Mouse (Mus musculus): Measurements from ENCODE around the gene Glud1. TPM values are rescaled to one million over a fixed set of nuclear protein-coding genes. Genes with fewer than 3 reads are reported as not detected.
"Not testable (repeated sequence)": the region's sequence is repeated elsewhere in the genome, so short reads cannot be mapped to it uniquely, and the experiment has no call there.

Gene Glud1
- polyA plus RNA-seq, 1 experiment from 2014 or later, result 134 TPM

DNA sequence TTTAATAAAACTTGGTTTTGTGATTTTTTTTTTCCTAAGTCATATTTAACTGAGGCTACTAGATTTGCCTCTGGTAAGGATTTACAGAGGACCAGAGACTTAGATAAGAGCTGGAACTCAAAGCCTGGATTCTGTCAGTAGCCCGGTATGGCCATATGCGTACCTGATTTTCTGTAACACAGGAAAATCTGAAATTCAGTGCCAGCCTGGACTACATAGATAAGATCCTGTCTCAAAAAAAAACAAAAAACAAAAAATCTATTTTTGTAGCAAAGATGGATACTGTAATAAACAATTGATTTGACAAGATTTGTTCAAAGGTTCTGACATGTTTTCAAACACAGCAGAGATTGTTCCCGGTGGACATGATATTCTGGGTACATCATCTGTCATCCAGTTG, 3.1 kb downstream of the Glud1 start:
- WGBS, result 87% methylated on average over 3 of the region's 3 CpGs
- no peak overlapping the region for H3K9ac ChIP-seq (replicated peaks)
- no peak for ATAC-seq (ENCODE audit: low FRiP score)
- H3K36me3 ChIP-seq, result peaks cover 4% of the 10 kb centered on the region; the same call in 1 of the 2 replicates
- peaks cover 36% of the 10 kb centered on the region for H3K4me1 ChIP-seq
- peak overlapping the region; percentile 97; the same call in 1 of the 2 replicates for H3K4me3 ChIP-seq (replicated peaks)
- H3K27ac ChIP-seq (replicated peaks), result no peak overlapping the region
- H3K27me3 ChIP-seq (replicated peaks), result no peaks in the 10 kb centered on the region
- H3K4me2 ChIP-seq, result peak overlapping the region; percentile 77
- H3K9me3 ChIP-seq (replicated peaks), result no peaks in the 10 kb centered on the region

- H3K9me3 ChIP-seq (replicated peaks); ATAC-seq (ENCODE audit: low FRiP score); H3K36me3 ChIP-seq; H3K9ac ChIP-seq (replicated peaks); H3K27ac ChIP-seq (replicated peaks); H3K27me3 ChIP-seq (replicated peaks): not testable (repeated sequence)
- H3K4me2 ChIP-seq, result peak overlapping the region; percentile 77
- peak overlapping the region; percentile 97; the same call in 1 of the 2 replicates for H3K4me3 ChIP-seq (replicated peaks)
- WGBS, result 93% methylated on average over 8 of the region's 8 CpGs
- H3K4me1 ChIP-seq, result peaks cover 35% of the 10 kb centered on the region
Observed at GRCm38 (mm10) chr14:34314383-34314782, 3.9 kb downstream of the Glud1 start.

DNA sequence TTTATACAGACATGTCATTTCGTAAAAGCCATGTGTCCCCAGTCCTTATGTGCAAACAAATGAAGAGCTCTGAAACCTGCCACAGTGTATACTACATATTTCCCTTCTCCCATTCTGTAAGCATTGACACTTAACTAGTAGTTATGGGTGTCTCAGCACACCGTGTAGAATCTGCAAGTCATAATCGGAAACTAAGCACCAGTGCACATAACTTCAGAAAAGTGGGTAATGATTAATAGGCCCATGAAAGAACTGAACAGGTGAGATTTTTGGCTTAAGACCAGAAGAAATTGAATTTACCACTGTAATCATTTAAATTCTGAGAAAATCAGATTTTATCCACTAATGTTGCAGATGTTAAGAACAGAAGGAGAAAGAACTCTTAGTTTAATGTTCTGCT, 4.3 kb downstream of the Glud1 start:
- Histone ChIP-seq H3K4me1 (peaks cover 33% of the 10 kb centered on the region), H3K36me3 (peaks cover 9% of the 10 kb centered on the region), H3K27me3 (replicated peaks) (no peaks in the 10 kb centered on the region), H3K4me3 (replicated peaks) (no peak overlapping the region), H3K9me3 (replicated peaks) (no peaks in the 10 kb centered on the region), H3K4me2 (peak overlapping the region; percentile 77), H3K9ac (replicated peaks) (no peak overlapping the region), H3K27ac (replicated peaks) (no peak overlapping the region)
- 81% methylated on average over 3 of the region's 3 CpGs for WGBS
- ATAC-seq (ENCODE audit: low FRiP score), result no peak

DNA sequence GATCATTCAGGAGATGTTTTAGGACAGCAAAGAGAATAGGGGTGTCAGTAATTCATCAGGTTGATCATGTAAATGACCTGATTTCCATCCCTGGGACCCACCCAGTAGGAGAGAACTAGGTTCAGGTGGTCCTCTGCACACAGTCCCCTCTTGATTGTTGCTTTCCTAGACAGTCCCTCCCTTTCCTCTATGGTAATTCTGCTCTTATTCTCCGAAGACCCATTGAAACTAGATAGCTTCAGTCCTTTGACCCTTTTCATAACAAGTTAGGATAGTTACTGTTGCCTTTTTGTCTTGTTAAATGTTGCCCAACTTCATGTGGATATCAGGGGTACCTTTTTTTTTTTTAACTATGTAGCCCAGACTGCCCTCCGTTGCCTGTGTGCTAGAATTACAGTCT, 5.8 kb downstream of the Glud1 start:
- Histone ChIP-seq H3K27me3 (replicated peaks) (no peaks in the 10 kb centered on the region), H3K4me2 (no peak overlapping the region), H3K27ac (replicated peaks) (no peak overlapping the region), H3K9ac (replicated peaks) (no peak overlapping the region), H3K4me1 (peaks cover 30% of the 10 kb centered on the region), H3K4me3 (replicated peaks) (no peak overlapping the region), H3K36me3 (peaks cover 20% of the 10 kb centered on the region), H3K9me3 (replicated peaks) (no peaks in the 10 kb centered on the region)
- no peak for ATAC-seq (ENCODE audit: low FRiP score)
- WGBS, result 92% methylated on average over 2 of the region's 2 CpGs

DNA sequence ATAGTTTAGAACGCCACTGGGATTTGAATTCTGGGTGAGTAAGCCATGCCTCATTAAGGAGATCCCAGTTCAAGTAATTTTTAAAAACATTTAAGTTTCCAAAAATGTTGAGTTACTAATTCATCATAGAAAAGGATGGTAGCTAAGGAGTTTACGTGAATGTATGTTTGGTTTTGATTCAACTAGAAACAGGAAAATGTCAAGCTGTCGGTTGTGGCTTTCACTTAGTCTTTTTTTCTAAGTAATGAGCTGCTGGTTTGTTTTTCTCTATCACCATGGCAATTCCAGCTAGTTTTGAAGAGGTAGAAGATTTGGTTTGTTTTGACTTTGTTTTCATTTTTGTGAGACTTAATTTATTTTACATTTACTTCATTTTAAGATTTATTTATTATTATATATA, 6.9 kb downstream of the Glud1 start:
- H3K36me3 ChIP-seq, result peaks cover 23% of the 10 kb centered on the region
- H3K4me1 ChIP-seq, result peaks cover 25% of the 10 kb centered on the region
- WGBS, result 87% methylated on average over 3 of the region's 3 CpGs
- H3K9ac ChIP-seq (replicated peaks), result no peak overlapping the region
- H3K4me3 ChIP-seq (replicated peaks), result no peak overlapping the region
- no peak overlapping the region for H3K4me2 ChIP-seq
- H3K27me3 ChIP-seq (replicated peaks), result no peaks in the 10 kb centered on the region
- no peak for ATAC-seq (ENCODE audit: low FRiP score)
- no peaks in the 10 kb centered on the region for H3K9me3 ChIP-seq (replicated peaks)
- no peak overlapping the region for H3K27ac ChIP-seq (replicated peaks)

DNA sequence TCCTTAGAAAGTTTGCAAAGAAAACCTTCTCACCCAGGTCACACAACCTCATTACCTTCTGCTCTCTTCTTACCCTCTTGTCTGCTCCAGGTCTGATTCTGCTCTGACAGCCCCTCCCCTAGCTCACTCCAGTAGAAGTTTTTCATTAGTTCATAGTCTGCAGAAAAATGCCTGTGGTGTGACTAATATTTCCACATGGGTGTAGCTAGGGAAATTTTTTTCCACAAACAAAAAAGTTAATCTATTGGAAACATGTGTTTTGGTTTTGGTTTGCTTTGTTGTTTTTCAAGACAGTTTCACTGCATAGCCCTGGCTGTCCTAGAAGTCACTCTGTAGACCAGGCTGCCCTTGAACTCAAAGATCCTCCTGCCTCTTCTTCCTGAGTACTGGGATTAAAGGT, 7.6 kb downstream of the Glud1 start:
- no peak overlapping the region for H3K27ac ChIP-seq (replicated peaks)
- no peaks in the 10 kb centered on the region for H3K27me3 ChIP-seq (replicated peaks)
- no peaks in the 10 kb centered on the region for H3K9me3 ChIP-seq (replicated peaks)
- no peak for ATAC-seq (ENCODE audit: low FRiP score)
- H3K36me3 ChIP-seq, result peaks cover 26% of the 10 kb centered on the region
- no peak overlapping the region for H3K4me3 ChIP-seq (replicated peaks)
- no peak overlapping the region for H3K4me2 ChIP-seq
- H3K9ac ChIP-seq (replicated peaks), result no peak overlapping the region
- peaks cover 19% of the 10 kb centered on the region for H3K4me1 ChIP-seq

GRCm38 (mm10) chr14:34323576-34324085, 13.1 kb downstream of the Glud1 start:
- Histone ChIP-seq H3K9me3 (replicated peaks) (no peaks in the 10 kb centered on the region), H3K4me2 (no peak overlapping the region), H3K4me3 (replicated peaks) (no peak overlapping the region), H3K27ac (replicated peaks) (no peak overlapping the region), H3K36me3 (peaks cover 50% of the 10 kb centered on the region), H3K9ac (replicated peaks) (no peak overlapping the region), H3K4me1 (no peaks in the 10 kb centered on the region), H3K27me3 (replicated peaks) (no peaks in the 10 kb centered on the region)
- 95% methylated on average over 5 of the region's 5 CpGs for WGBS
- no peak for ATAC-seq (ENCODE audit: low FRiP score)

DNA sequence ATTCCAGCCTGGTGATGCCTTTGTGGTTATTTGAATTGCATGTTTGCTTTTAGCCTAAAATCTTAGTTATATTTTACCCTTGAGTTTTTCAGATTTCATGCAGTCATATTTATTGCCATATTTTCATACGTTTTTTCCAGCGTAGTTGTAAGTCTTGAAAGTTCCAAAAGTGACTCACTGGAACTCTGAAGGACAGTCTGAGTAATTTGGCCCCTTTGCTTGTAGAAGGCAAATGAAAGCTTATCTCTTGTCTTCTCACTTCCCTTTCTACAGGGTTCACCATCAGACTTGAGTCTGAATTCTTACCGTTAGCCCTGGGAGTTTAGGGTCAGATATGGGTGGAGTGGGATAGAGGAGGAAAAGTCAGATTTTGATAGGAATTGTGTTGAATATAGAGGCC, 16.1 kb downstream of the Glud1 start:
- Histone ChIP-seq H3K9me3 (replicated peaks) (no peaks in the 10 kb centered on the region), H3K27me3 (replicated peaks) (no peaks in the 10 kb centered on the region), H3K36me3 (peaks cover 57% of the 10 kb centered on the region), H3K4me1 (no peaks in the 10 kb centered on the region), H3K9ac (replicated peaks) (no peak overlapping the region), H3K4me3 (replicated peaks) (no peak overlapping the region), H3K4me2 (no peak overlapping the region), H3K27ac (replicated peaks) (no peak overlapping the region)
- 95% methylated on average over 3 of the region's 3 CpGs for WGBS
- no peak for ATAC-seq (ENCODE audit: low FRiP score)

DNA sequence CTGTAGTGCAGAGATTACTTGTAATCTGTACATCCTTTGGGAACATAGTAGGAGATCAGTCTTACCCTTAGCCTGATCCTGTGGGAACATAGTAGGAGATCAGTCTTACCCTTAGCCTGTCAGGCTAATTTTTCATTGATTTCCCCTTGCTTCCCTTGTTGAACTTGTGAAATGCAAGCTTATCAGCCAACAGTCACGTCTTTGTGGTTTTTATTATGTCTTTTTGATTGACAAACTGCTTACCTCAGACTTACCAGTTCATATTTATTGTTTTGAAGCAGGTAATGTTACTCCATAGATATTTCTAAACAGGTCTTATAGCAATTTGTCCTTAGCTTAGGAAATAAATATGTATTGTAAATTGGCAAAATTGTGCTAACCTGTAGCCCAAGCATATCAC, 17.1 kb downstream of the Glud1 start:
- Histone ChIP-seq H3K9ac (replicated peaks) (no peak overlapping the region), H3K27me3 (replicated peaks) (no peaks in the 10 kb centered on the region), H3K9me3 (replicated peaks) (no peaks in the 10 kb centered on the region), H3K4me2 (no peak overlapping the region), H3K36me3 (peaks cover 62% of the 10 kb centered on the region), H3K4me1 (no peaks in the 10 kb centered on the region), H3K4me3 (replicated peaks) (no peak overlapping the region), H3K27ac (replicated peaks) (no peak overlapping the region)
- 86% methylated on average over 1 of the region's 1 CpGs for WGBS
- no peak for ATAC-seq (ENCODE audit: low FRiP score)

- no peaks in the 10 kb centered on the region for H3K9me3 ChIP-seq (replicated peaks)
- 76% methylated on average over 9 of the region's 9 CpGs for WGBS
- ATAC-seq (ENCODE audit: low FRiP score), result peak; percentile 83
- H3K9ac ChIP-seq (replicated peaks), result no peak overlapping the region
- H3K4me3 ChIP-seq (replicated peaks), result no peak overlapping the region
- peaks cover 70% of the 10 kb centered on the region for H3K36me3 ChIP-seq
- H3K4me2 ChIP-seq, result no peak overlapping the region
- no peaks in the 10 kb centered on the region for H3K27me3 ChIP-seq (replicated peaks)
- H3K4me1 ChIP-seq, result no peaks in the 10 kb centered on the region
- peak overlapping the region; percentile 68 for H3K27ac ChIP-seq (replicated peaks)
Observed at GRCm38 (mm10) chr14:34330657-34331158, 20.2 kb downstream of the Glud1 start.

GRCm38 (mm10) chr14:34331886-34332285, 21.4 kb downstream of the Glud1 start:
- H3K4me2 ChIP-seq, result no peak overlapping the region
- H3K36me3 ChIP-seq, result peaks cover 72% of the 10 kb centered on the region
- no peak overlapping the region for H3K4me3 ChIP-seq (replicated peaks)
- H3K4me1 ChIP-seq, result no peaks in the 10 kb centered on the region
- no peaks in the 10 kb centered on the region for H3K27me3 ChIP-seq (replicated peaks)
- WGBS, result 67% methylated on average over 3 of the region's 3 CpGs
- no peak overlapping the region for H3K9ac ChIP-seq (replicated peaks)
- H3K27ac ChIP-seq (replicated peaks), result peak overlapping the region; percentile 72
- no peaks in the 10 kb centered on the region for H3K9me3 ChIP-seq (replicated peaks)
- ATAC-seq (ENCODE audit: low FRiP score), result peak; percentile 65; the same call in 1 of the 2 replicates

- H3K4me2 ChIP-seq, result no peak overlapping the region
- H3K9me3 ChIP-seq (replicated peaks), result no peaks in the 10 kb centered on the region
- peak overlapping the region; percentile 72 for H3K27ac ChIP-seq (replicated peaks)
- H3K36me3 ChIP-seq, result peaks cover 76% of the 10 kb centered on the region
- H3K9ac ChIP-seq (replicated peaks), result no peak overlapping the region
- no peaks in the 10 kb centered on the region for H3K27me3 ChIP-seq (replicated peaks)
- ATAC-seq (ENCODE audit: low FRiP score), result peak; percentile 76
- H3K4me1 ChIP-seq, result no peaks in the 10 kb centered on the region
- H3K4me3 ChIP-seq (replicated peaks), result no peak overlapping the region
- WGBS, result 77% methylated on average over 5 of the region's 5 CpGs
Observed at GRCm38 (mm10) chr14:34332476-34332875, 21.9 kb downstream of the Glud1 start.

All from neural tube, embryonic 15.5 days (tissue).